Mouse (Mus musculus) hindbrain, embryonic 15.5 days (tissue): ENCODE measurements around the gene Ebf1. TPM values are rescaled to one million over a fixed set of nuclear protein-coding genes. Genes with fewer than 3 reads are reported as not detected.
A peak's percentile ranks its signal among the peaks of the same experiment; 100 is the strongest.

ENCODE experiments used
- ATAC-seq: fragments of 200-750 bp; cut with Nextera tagmentation; 2 replicates; pipeline ENCODE4 v1.8.0; 2017; ENCODE audit warnings: low read depth, moderate number of reproducible peaks, moderate TSS enrichment; ENCODE audit not compliant: low FRiP score
- H3K27ac ChIP-seq: fragments of 300-500 bp; sonication (generic); replicated peaks from 2 replicates; pipeline ENCODE4 v1.5.1; 2015; ENCODE audit warnings: mild to moderate bottlenecking, inconsistent platforms
- H3K27me3 ChIP-seq: fragments of 300-500 bp; sonication (generic); 2 replicates; pipeline ENCODE4 v1.6.1; 2015; ENCODE audit warnings: control low read depth, inconsistent platforms
- H3K36me3 ChIP-seq: fragments of 300-500 bp; sonication (generic); 2 replicates; pipeline ENCODE4 v1.6.1; 2015; ENCODE audit warnings: control low read depth, inconsistent platforms
- H3K4me1 ChIP-seq: fragments of 300-500 bp; sonication (generic); replicated peaks from 2 replicates; pipeline ENCODE4 v1.6.1; 2015; ENCODE audit warnings: control low read depth, inconsistent platforms
- H3K4me2 ChIP-seq: fragments of 300-500 bp; sonication (generic); 2 replicates; pipeline ENCODE4 v1.6.1; 2015; ENCODE audit warnings: moderate library complexity, mild to moderate bottlenecking, inconsistent platforms
- H3K4me3 ChIP-seq: fragments of 300-500 bp; sonication (generic); 2 replicates; pipeline ENCODE4 v1.5.1; 2015; ENCODE audit warnings: mild to moderate bottlenecking, inconsistent platforms
- H3K9ac ChIP-seq: fragments of 300-500 bp; sonication (generic); 2 replicates; pipeline ENCODE4 v1.6.1; 2015; ENCODE audit warnings: inconsistent platforms
- H3K9me3 ChIP-seq: fragments of 300-500 bp; sonication (generic); 2 replicates; pipeline ENCODE4 v1.6.1; 2016; ENCODE audit warnings: control low read depth, inconsistent platforms
- WGBS: fragments of 180-500 bp; shearing (Covaris S2); methylation state at CpG from one replicate; pipeline ENCODE4 v1.1.7; 2015; 5-methylcytosine and 5-hydroxymethylcytosine counted together
- polyA plus RNA-seq: library from polyadenylated mRNA; unstranded; fragments of >200 nt; fragmentation: Nextera tagmentation; extraction: Ambion mirVana; gene quantifications from 2 replicates; pipeline ENCODE4 v1.2.1, GENCODE M21; 2015

Gene Ebf1
- polyA plus RNA-seq, 1 experiment from 2014 or later = 139 TPM

DNA sequence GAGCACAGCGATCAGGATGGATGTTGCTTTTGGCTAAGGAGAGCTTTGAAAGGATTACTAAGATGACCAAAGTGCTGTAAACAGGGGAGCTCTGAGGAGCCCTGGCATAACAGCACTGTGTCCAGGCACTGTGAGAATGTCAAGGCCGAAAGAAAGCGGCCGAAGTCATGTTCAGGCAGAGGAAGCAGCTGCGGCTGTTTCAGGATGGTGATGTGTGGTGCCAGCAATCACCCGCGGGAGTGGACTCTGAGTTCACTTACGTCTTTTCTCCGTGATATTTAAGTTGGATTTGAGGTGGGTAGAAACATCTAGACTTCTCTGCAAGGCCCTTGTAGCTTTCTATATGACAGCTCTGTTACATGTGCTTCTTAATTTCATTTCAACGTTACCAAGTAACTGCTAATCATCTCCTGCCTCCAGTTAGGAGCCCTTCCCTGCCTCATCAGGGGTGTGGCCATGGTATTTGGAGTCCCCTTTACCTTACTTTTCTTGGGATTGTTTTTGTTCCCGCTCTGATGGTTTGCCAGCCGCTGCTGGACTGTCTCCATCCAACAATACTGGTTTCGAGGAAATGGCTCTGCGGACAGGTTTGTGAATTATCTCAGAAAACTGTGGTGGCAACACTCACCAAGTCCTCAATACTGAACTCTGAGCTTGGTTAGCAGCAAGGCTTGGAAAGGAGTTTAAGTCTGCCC is 345.8 kb downstream of the Ebf1 start:
- Histone ChIP-seq H3K9me3 (no peaks in the 10 kb centered on the region), H3K4me3 (no peak overlapping the region), H3K4me2 (no peak overlapping the region), H3K27me3 (no peaks in the 10 kb centered on the region), H3K36me3 (no peaks in the 10 kb centered on the region), H3K9ac (no peak overlapping the region), H3K27ac (no peak overlapping the region), H3K4me1 (no peaks in the 10 kb centered on the region)
- WGBS = 80% methylated on average over 14 of the region's 14 CpGs
- ATAC-seq = no peak

DNA sequence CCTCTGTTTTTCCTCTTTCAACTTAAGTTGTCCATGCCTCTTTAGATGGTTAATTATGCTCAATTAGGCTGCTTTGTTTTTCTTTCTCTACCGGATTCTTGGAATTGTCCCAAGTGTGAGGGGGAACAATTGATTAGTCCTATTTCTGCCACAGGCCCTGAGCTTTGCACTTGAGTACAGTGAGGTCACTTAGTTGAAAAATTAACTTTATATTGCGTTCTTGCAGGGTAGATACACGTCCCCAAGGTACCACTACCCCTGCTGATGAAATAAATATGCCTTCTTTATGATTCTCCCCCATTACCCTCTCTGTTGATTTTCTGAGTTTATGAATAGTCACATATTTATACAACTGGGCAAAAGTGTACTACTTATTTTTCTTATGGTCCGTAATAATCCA is 351.9 kb downstream of the Ebf1 start:
- Histone ChIP-seq H3K4me1 (no peaks in the 10 kb centered on the region), H3K4me2 (no peak overlapping the region), H3K4me3 (no peak overlapping the region), H3K9me3 (no peaks in the 10 kb centered on the region), H3K27me3 (no peaks in the 10 kb centered on the region), H3K36me3 (no peaks in the 10 kb centered on the region), H3K27ac (no peak overlapping the region), H3K9ac (no peak overlapping the region)
- WGBS = 50% methylated on average over 4 of the region's 4 CpGs
- no peak for ATAC-seq

DNA sequence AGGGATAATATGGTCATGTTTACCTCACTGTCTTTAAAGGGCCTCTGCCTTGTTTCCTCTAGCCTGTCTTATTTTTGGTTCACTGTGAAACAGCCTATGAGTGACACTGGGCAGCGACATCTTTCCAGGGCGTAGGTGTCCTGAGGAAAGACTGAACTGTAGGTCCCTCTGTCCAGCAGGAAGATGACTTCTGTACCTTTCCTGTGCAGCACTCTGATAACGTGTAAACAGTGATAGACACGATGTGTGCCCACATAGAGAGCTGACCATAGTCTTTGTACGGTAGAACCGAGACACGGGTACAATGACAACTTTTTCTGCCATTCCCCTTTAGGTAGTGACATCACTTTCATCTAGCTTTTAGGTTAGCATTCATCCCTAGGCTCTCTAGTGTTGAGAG is 357.2 kb downstream of the Ebf1 start:
- Histone ChIP-seq H3K9me3 (no peaks in the 10 kb centered on the region), H3K27ac (no peak overlapping the region), H3K9ac (no peak overlapping the region), H3K4me1 (peaks cover 32% of the 10 kb centered on the region), H3K4me2 (no peak overlapping the region), H3K36me3 (no peaks in the 10 kb centered on the region), H3K4me3 (no peak overlapping the region), H3K27me3 (no peaks in the 10 kb centered on the region)
- 93% methylated on average over 7 of the region's 7 CpGs for WGBS
- no peak for ATAC-seq

DNA sequence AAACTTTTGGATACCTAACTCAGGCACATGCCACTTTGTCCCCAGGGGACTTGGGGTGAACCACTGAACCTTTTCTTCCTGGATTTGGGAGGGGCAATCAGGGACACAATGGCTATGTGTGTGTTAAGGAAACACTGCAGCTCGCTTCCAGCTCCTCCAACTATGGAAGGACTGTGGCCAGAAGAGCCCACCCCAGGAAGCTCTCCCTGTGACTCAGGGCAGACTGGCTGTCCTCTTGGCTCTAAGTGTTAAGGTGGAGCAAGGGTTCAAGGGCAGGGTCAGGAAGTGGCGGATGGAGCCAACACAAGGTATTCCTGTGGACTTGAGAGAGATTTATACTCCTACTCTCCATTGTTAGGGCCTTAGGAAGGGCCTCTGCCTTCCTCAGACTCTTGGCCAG is 358.0 kb downstream of the Ebf1 start:
- Histone ChIP-seq H3K27me3 (no peaks in the 10 kb centered on the region), H3K9ac (no peak overlapping the region), H3K4me2 (no peak overlapping the region), H3K4me1 (peaks cover 39% of the 10 kb centered on the region), H3K4me3 (no peak overlapping the region), H3K36me3 (no peaks in the 10 kb centered on the region), H3K27ac (no peak overlapping the region), H3K9me3 (no peaks in the 10 kb centered on the region)
- WGBS = 59% methylated on average over 2 of the region's 2 CpGs
- no peak for ATAC-seq

DNA sequence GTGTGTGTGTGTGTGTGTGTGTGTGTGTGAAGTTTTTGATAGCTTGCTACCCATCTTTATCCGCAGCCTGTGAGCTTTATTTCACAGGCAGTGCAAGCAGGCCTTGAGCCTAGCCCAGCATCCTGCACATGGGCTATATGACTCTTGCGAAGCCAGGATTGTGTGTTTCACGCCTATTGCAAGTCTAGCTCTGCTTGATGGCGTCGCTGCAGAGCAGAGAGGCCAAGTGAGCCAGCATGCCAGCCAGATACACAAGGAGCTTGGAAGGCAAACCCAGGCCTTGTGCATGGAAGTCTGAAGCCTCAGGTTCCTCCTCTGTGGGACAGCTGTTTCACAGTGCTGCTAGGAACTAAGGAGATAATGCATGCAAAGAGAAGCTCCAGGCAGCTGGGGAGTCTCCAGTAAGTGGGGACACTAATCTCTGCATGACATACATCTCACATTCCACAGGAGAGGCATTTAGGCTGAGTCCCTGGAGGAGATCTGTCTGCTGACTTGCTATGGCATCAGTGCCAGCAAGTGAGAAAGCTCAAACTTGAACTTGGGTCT is 359.2 kb downstream of the Ebf1 start:
- Histone ChIP-seq H3K27me3 (no peaks in the 10 kb centered on the region), H3K4me2 (no peak overlapping the region), H3K4me1 (peaks cover 39% of the 10 kb centered on the region), H3K9ac (no peak overlapping the region), H3K9me3 (no peaks in the 10 kb centered on the region), H3K36me3 (no peaks in the 10 kb centered on the region), H3K4me3 (no peak overlapping the region), H3K27ac (peak overlapping the region; percentile 25)
- no peak for ATAC-seq
- WGBS = 78% methylated on average over 5 of the region's 5 CpGs

DNA sequence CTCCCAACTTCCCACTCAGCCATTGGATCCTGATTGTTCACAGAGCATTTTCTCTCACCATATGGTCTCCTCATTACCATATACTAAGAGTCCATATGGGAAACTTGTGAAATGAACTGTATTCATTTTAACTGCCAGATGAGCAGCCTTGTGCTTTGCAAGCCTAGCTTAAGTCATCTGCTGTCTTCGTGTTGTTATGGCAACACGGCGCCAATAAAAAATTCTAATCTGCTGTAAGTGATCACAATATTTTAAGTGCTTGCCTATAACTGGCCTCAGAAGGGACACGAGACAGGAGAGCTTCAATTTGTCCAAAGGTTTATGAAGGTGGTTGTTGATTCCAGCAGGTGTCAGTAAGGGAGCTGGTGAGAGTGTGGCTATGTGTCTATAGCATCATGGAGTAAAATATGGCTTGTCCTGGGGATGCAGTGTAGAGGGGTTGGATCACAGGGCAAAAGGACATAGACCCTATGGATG is 360.8 kb downstream of the Ebf1 start:
- Histone ChIP-seq H3K4me2 (no peak overlapping the region), H3K27me3 (no peaks in the 10 kb centered on the region), H3K9ac (no peak overlapping the region), H3K9me3 (no peaks in the 10 kb centered on the region), H3K36me3 (no peaks in the 10 kb centered on the region), H3K4me1 (peaks cover 46% of the 10 kb centered on the region), H3K27ac (peak overlapping the region; percentile 59), H3K4me3 (no peak overlapping the region)
- peak; percentile 71 for ATAC-seq
- 42% methylated on average over 4 of the region's 4 CpGs for WGBS

DNA sequence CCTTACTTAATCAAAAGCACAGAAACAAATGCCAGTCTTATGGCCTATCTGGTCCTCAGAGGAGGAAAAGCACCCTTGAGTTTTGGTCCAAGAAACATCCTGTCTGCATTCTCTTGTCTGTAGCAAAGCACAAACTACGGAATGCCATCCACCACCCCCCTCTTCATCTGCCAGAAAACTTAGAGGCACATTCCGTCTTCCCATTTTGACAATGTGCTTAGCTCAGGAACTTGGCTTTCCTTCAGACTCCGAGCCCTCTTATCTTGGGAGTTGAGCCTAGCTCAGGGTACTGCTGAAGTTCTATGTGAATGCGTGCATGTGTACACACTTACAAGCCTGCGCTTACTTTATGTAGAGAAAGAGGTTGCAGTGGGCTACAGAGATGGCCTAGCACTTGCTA is 362.3 kb downstream of the Ebf1 start:
- H3K4me2 ChIP-seq = no peak overlapping the region
- H3K4me3 ChIP-seq = no peak overlapping the region
- no peaks in the 10 kb centered on the region for H3K36me3 ChIP-seq
- H3K4me1 ChIP-seq = peaks cover 46% of the 10 kb centered on the region
- WGBS = 79% methylated on average over 5 of the region's 5 CpGs
- no peak overlapping the region for H3K9ac ChIP-seq
- ATAC-seq = no peak
- H3K27ac ChIP-seq = peak overlapping the region; percentile 59
- H3K9me3 ChIP-seq = no peaks in the 10 kb centered on the region
- no peaks in the 10 kb centered on the region for H3K27me3 ChIP-seq

DNA sequence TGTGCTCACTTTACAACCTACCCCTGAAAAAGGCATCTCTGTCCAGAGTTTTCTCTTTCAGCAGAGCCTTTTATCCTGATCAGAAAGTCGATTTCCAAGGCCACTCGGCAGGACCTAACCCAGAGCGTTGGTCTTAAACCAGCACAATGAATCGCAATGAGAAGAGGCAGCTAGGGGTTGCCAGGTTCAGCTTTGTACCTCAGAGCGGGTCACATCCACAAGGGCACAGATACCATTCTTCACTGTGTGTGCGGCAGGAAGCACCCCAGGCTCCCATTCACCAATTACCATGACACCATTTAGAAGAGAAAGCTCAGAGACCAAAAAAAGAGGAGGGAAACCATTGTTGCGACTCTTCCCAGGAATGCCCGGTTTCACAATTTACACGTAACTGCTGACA is 365.1 kb downstream of the Ebf1 start:
- no peak for ATAC-seq
- Histone ChIP-seq H3K36me3 (no peaks in the 10 kb centered on the region), H3K4me2 (no peak overlapping the region), H3K4me1 (peaks cover 34% of the 10 kb centered on the region), H3K27ac (peak overlapping the region; percentile 30; the same call in 1 of the 2 replicates), H3K4me3 (no peak overlapping the region), H3K9ac (no peak overlapping the region), H3K9me3 (no peaks in the 10 kb centered on the region), H3K27me3 (no peaks in the 10 kb centered on the region)
- 22% methylated on average over 9 of the region's 9 CpGs for WGBS

DNA sequence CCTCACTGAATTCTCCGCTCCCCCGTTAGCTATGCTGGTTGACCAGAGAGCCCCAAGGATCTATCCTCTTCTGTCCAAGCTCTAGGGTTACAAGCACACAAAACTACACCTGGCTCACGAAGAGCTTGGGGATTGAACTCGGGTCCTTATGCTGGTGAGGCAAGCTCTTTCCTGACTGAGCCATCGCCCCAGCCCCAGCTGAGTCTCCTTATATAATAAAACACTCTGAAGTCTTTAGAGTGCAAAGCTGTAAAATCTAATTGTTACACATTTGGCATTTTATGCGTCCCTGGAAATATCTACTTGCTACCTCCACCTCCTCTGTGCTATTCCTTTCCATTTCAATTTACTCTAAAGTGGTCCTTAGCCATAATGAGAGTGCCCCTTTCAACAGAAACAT is 366.8 kb downstream of the Ebf1 start:
- ATAC-seq = no peak
- no peak overlapping the region for H3K27ac ChIP-seq
- no peaks in the 10 kb centered on the region for H3K36me3 ChIP-seq
- no peaks in the 10 kb centered on the region for H3K9me3 ChIP-seq
- H3K4me1 ChIP-seq = peaks cover 17% of the 10 kb centered on the region
- H3K27me3 ChIP-seq = no peaks in the 10 kb centered on the region
- WGBS = 70% methylated on average over 6 of the region's 6 CpGs
- H3K4me2 ChIP-seq = no peak overlapping the region
- no peak overlapping the region for H3K9ac ChIP-seq
- H3K4me3 ChIP-seq = no peak overlapping the region

DNA sequence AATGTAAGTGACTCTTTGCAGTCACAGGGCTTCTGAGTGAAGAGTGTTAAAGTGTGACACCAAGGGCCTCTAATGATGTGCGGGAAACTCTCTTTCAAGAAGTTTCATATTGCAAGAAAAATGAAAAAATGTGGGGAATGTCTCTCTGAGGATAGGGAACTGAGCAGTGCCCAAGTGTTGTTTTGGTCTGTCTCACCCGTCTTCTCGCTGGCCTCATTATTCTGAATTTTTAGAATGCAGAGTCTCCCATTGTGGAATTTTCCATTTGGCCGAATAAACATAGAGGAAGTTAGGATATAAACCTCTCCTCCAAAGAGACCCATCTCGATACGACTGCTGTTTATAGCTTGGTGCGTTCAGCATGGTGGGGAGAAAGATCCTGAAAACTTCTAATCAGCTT is 367.3 kb downstream of the Ebf1 start:
- Histone ChIP-seq H3K9ac (no peak overlapping the region), H3K27ac (no peak overlapping the region), H3K9me3 (no peaks in the 10 kb centered on the region), H3K4me1 (peaks cover 13% of the 10 kb centered on the region), H3K27me3 (no peaks in the 10 kb centered on the region), H3K4me2 (no peak overlapping the region), H3K36me3 (no peaks in the 10 kb centered on the region), H3K4me3 (no peak overlapping the region)
- 34% methylated on average over 7 of the region's 7 CpGs for WGBS
- ATAC-seq = no peak

DNA sequence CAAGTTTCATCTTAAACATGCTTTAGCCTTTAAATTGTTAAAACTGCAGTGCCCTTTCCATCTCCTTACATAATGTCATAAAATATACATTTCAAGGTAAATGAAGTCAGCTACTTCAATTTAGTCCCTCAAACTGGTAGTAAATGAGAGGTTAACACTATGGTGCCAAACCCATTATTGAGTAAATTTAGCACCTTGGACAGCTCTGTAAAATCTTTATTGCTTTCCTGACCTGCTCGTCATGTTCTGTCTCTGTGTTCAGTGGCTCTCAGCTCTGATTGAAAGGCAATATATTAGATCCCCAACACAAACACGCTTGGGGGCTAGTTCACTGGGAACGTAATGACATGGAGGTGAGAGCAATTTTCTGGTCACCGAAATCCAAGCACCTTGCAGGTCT is 370.7 kb downstream of the Ebf1 start:
- no peak overlapping the region for H3K4me3 ChIP-seq
- H3K27me3 ChIP-seq = no peaks in the 10 kb centered on the region
- H3K27ac ChIP-seq = no peak overlapping the region
- H3K4me1 ChIP-seq = no peaks in the 10 kb centered on the region
- peaks cover 3% of the 10 kb centered on the region; the same call in 1 of the 2 replicates for H3K36me3 ChIP-seq
- 61% methylated on average over 4 of the region's 4 CpGs for WGBS
- H3K9ac ChIP-seq = no peak overlapping the region
- H3K9me3 ChIP-seq = no peaks in the 10 kb centered on the region
- ATAC-seq = no peak
- no peak overlapping the region for H3K4me2 ChIP-seq

DNA sequence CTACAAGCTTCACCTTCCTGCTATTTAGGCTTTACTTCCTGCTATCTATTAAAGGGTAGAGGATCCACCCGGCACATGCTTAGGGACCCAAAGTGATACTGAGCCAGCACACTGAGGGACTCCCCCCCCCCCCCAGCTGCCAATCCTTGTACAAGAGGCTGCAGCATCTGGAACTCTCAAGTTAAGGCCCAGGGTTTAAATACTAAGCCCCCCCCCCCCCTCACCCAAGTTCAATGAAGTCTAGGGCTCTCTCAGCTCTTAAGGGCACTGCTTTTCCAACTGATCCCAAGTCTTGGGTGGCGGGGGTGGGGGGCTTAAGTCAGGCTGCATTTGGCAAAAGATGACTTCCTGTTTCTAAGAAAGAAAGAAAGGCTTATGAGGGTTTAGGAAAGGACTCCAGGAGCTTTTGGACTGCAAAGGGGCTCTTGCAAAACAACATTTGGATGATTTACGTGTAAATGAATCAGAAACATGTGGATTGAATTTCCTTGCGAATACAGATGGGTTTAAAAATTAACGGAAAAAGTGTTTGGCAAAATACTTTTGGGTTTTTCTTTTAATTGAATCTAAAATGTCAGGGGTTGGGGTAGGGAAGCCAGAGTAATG is 385.7 kb downstream of the Ebf1 start:
- Histone ChIP-seq H3K4me3 (no peak overlapping the region), H3K36me3 (no peaks in the 10 kb centered on the region), H3K27ac (no peak overlapping the region), H3K4me2 (no peak overlapping the region), H3K9ac (no peak overlapping the region), H3K9me3 (no peaks in the 10 kb centered on the region), H3K27me3 (no peaks in the 10 kb centered on the region), H3K4me1 (peaks cover 8% of the 10 kb centered on the region; the same call in 1 of the 2 replicates)
- no peak for ATAC-seq
- 89% methylated on average over 5 of the region's 5 CpGs for WGBS
